Mouse (Mus musculus): ENCODE data around the gene Ppp6r1. TPM values are rescaled to one million over a fixed set of nuclear protein-coding genes. Genes with fewer than 3 reads are reported as not detected.

The Ppp6r1 gene
- 10 to 100 TPM; 45.8 to 46.6 TPM for total RNA-seq (2021)
- long read RNA-seq, experiment 1, transcript Ppp6r1-201 (24 exons, 3,862 nt), result major isoform, 26 of 45 reads
- long read RNA-seq, experiment 1, partial matches to known transcripts, result 11 of 45 reads
- long read RNA-seq, experiment 1, other reads (novel, unspliced or antisense), result 8 of 45 reads
- long read RNA-seq, experiment 2, transcript Ppp6r1-201 (24 exons, 3,862 nt), result major isoform, 24 of 33 reads
- long read RNA-seq, experiment 2, partial matches to known transcripts, result 4 of 33 reads
- long read RNA-seq, experiment 2, other reads (novel, unspliced or antisense), result 5 of 33 reads

GRCm38 (mm10) chr7:4658912-4659551 lies at the start of gene Ppp6r1:
Gene Ppp6r1, minus strand, starts transcription at chr7:4659019.
- peak; percentile 97 for DNase-seq (ENCODE audit: low spot score)

GRCm38 (mm10) chr7:4705098-4705497 lies 46.3 kb upstream of the Ppp6r1 start:
- peak; percentile 40 for DNase-seq (ENCODE audit: low spot score)

- no peak for DNase-seq (ENCODE audit: low spot score)
These were observed 44.4 kb upstream of the Ppp6r1 start for GRCm38 (mm10) chr7:4703195-4703594.

GRCm38 (mm10) chr7:4702334-4702733 lies 43.5 kb upstream of the Ppp6r1 start:
- DNase-seq (ENCODE audit: low spot score), result no peak

DNA sequence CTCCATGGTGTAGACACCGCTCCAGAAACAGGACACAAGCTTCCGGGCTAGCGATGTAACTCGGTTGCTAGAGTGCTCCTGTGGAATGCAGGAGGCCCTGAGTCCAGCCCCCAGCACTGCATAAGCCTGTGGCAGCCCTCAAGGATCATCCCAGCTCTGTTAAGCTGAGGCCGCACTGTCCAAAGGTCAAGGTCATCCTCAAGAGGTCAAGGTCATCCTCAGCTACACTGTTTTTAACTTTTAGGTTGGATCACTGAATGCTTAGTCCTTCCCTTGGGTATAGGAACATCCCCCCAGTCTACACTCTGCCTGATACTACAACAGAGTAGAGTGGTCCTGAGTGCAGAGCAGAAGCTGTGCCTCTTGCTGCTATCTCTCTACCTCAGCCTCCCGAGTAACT lies 34.2 kb upstream of the Ppp6r1 start:
- DNase-seq (ENCODE audit: low spot score), result no peak

DNA sequence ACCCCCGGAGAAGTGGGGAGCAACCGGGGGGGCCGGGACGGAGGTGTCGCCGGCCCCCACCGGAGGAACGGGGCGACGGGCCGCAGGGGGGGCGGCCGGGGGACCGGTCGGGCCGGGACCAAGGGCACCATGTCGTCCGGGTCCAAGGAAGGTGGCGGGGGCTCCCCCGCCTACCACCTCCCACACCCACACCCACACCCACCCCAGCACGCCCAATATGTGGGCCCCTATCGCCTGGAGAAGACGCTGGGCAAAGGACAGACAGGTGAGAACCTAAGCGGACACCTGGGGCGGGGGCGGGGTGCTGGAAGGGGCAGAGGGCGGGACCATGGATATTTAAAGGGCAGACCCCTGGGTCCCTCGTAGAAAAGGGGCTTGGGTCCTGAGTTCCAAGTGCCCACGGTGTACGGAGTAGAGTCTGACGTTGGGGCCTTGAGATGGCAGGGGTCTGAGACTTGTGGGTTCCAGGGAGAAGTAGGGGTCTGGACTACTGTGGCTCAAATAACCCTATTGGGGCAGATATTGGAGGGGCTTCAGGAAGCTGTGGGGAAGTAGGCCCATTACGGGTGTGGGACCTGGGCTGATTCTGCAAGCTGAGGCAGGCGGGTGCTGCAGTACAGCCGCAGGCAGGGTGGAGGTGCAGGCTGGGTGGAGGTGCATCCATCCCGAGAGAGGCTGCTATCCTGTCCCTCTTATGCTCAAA lies 32.3 kb upstream of the Ppp6r1 start:
- no peak for DNase-seq (ENCODE audit: low spot score)

GRCm38 (mm10) chr7:4690387-4690786 lies 31.6 kb upstream of the Ppp6r1 start, which contains the start of gene Brsk1:
Gene Brsk1, plus strand, starts transcription at chr7:4690604.
- peak; percentile 22 for DNase-seq (ENCODE audit: low spot score)

DNA sequence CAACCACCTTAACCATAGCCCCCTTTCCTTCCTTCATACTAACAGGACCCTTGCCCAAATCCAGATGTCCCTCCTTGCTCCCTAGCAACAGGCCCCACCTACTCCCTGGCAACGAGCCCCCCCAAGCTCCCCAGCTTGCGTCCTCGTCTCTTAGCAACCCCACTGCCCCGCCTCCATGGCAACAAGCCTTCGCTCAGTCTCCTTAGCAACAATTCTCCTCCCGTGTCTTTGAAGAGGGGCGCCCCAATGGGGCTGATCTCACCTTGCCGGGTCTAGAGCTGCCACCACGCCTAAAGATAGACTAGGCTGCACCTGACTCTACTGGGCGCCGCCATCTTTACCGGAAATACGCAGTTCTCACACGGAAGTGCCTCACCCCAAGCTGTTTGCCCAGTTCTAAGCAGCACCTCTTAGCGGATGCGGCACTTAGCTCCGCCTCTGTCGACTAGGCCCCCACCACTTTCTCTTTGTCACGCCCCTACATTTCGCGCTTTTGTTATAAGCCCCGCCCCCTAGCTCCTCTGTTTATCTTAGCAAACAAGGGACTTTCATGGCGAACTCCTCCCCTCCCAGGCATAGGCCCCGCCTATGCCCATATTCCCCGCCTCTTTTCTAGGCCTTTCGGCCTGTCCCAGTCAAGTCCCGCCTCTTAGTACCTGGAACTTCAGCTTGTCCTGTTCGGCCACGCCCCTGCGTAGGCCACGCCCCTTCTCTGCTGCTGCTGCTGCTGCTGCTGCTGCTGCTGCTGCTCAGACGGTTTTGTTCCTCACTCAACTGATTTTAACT lies 26.0 kb upstream of the Ppp6r1 start, which contains the start of gene Hspbp1:
Gene Hspbp1 (minus strand): TSS at position 437 of the 786 bp plus-strand sequence.
- DNase-seq (ENCODE audit: low spot score), result peak; percentile 95

DNA sequence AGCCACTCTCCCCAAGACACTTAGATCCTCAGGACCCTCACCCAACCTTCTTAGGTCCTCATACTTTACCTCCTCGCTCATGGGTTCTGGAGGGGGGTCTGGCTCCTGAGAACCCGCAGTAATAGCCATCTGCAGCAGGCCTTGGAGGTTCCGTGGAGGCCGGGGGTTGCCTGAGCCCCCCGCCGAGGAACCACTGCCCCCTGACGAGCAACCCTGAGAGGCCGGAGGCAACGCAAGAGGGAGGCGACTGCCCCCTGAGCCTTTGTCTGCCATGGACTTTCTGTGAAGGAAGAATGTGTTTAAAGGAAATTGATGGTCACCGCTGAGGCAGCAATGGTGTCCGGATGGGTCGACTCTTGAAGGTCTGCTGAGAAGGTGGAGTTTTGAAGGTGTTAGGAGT lies 25.4 kb upstream of the Ppp6r1 start:
- DNase-seq (ENCODE audit: low spot score), result no peak

DNA sequence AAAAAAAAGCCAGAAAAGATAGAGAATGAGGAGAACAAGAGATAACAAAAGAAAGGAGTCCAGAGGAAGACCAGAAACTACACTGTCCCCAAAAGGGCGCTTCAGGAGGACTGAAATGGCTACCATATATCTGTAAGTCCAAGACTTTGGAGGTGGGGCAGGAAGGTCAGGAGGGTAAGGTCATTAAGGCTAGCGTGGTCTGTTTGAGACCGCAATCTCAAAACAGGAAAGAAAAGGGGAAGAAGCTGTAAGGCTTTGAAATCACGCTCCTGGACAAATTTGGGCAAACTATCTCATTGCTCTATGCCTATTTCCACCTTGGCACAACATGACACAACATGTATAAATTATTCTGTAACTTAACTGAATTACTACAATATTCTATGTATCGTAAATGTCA lies 24.5 kb upstream of the Ppp6r1 start:
- no peak for DNase-seq (ENCODE audit: low spot score)

- no peak for DNase-seq (ENCODE audit: low spot score)
These were observed 16.4 kb upstream of the Ppp6r1 start for GRCm38 (mm10) chr7:4675200-4675599.

GRCm38 (mm10) chr7:4674114-4674731 lies 15.4 kb upstream of the Ppp6r1 start:
- no peak for DNase-seq (ENCODE audit: low spot score)

DNA sequence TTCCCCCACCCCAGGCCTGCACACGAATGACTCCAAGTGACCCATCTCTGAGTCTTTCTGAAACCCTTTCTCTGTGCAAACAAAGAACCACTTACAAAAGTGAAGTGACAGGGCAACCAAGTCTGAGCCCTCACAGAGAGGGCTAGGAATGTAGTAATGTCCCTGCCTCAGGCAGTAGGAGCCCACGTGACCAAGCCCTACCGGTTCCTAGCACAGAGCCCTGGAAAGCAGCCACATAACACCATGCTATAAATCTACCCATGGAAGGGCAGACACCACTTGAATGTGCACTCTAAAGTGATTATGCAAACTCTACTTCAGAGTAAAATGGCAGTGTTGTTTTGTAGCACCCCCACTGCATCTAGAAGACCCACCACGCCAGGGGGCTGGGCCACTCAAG lies 13.1 kb upstream of the Ppp6r1 start:
- no peak for DNase-seq (ENCODE audit: low spot score)

GRCm38 (mm10) chr7:4670655-4671255 lies 11.9 kb upstream of the Ppp6r1 start:
- DNase-seq (ENCODE audit: low spot score), result no peak

DNA sequence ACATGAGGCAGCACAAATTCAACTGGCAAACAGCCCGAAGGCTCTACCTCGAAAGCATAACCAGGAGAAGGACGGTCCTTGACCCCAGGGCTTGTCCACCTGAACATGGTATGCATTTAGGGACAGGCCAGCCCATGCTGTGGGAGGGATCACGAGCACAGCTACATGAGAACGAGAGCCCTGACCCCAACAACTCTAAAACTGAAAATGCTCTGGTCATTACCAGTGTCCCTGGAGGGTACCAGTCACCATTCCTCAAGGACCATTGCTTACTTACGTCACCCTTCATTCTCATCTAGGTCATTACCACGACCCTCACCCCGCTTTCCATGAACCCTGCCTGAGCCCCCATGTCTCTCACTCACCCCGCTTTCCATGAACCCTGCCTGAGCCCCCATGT lies 10.3 kb upstream of the Ppp6r1 start:
- DNase-seq (ENCODE audit: low spot score), result no peak

DNA sequence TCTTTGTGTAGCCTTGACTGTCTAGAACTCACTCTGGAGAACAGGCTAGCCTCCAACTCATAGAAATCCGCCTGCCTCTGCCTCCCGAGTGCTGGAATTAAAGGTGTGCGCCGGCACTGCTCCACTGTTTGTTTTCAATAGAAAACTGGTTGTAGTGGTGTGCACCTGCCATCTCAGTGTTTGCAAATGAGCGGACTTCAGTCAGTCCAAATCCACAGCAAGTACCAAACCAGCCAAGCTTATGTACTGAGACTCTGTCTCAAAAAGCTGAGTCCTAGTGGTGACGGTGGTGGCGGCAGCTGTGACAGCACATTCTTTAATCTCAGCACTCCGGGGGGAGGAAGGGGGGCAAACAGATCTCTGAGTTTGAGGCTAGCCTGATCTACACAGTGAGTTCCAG lies 9.7 kb upstream of the Ppp6r1 start:
- no peak for DNase-seq (ENCODE audit: low spot score)

DNA sequence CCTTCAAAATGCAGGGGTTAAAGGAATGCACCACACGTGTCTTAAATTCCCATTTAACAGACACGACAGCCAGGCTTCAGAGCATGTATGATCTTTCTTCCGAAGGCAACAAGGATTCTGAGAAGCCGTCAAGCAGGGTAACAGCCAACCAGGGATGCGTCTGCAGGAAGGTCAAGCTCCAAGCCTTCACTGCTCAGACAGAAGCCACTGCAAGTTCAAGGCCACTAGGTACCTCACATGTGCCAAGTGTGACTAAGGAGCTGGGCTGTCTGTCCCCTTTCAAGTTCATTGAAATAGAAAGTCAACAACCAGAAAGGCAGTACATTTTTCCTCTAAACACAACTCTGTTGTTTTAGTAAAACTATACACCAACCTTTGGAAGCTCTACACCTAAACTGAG lies 8.1 kb upstream of the Ppp6r1 start:
- DNase-seq (ENCODE audit: low spot score), result no peak

DNA sequence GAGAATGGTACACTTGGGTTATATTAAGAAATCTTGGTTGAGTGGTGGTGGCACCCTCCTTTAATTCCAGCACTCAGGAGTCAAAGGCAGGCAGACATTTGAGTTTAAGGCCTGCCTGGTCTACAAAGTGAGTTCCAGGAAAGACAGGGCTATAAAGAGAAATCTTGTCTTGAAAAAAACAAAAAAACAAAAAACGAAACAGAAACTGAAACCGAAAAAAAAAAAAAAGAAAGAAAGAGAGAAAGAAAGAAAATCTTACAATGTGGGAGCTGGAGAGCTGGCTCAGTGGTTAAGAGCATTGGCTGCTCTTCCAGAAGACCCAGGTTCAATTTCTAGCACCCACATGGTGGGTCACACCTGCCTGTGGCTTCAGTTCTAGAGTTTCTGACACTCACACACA lies 4.9 kb upstream of the Ppp6r1 start:
- no peak for DNase-seq (ENCODE audit: low spot score)

DNA sequence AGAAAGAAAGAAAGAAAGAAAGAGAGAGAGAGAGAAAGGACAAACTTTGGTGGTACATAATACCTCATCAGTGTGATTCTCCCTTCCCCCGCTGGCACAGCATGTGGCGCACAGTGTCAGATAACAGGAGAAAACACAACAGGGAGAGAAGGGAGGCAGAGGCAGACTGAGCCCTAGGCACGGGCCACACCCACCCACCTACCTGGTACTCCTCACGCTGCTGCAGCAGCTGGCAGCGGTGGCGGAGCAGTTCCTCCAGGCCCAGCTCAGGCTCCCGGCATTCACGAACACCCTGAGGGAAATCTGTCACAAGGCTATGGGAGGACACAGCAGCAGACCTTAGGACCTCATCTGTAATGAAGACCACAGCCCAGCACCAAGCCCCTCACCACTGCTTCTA lies 4.4 kb upstream of the Ppp6r1 start:
- DNase-seq (ENCODE audit: low spot score), result no peak

DNA sequence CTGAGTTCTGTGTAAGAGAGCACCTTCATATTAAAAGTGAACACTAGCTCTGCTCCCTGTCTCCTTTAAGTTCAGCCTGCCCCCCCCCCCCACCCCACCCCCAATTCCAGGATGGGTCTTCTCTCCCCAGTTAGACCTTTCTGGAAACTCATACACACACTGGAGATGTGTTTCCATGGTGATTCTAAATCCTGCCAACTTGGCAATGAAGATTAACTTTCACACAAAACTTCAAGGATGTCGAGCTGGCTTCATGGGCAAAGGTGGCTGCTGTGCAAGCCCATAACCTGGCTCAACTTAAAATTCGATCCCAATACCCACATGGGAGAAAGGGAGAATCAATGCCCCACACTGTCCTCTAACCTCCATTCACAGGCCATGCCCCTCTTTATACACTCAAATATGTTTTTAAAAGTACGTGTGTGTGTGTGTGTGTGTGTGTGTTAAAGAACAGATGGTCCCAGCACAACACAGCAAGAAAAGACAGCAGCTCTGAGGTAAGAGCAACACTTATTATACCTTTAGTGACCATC lies 1.2 kb upstream of the Ppp6r1 start:
- no peak for DNase-seq (ENCODE audit: low spot score)
